Mouse (Mus musculus): ENCODE results near the gene Myo3b.

- TF ChIP-seq CTCF (IDR thresholded peaks at IDR 0.05; ENCODE audit: borderline replicate concordance, extremely low read depth, insufficient read depth, insufficient read length) = no peak
- no peak for TF ChIP-seq POLR2A (IDR thresholded peaks at IDR 0.05; ENCODE audit: borderline replicate concordance, extremely low read depth, insufficient read depth, insufficient read length, poor library complexity, severe bottlenecking)
These were observed 316.1 kb downstream of the Myo3b start for GRCm38 (mm10) chr2:70355026-70355425.
